Mouse (Mus musculus) E14TG2a.4 (cell line): ENCODE results near the gene Rpl38.

Source experiments
- CTCF ChIP-seq: conservative IDR thresholded peaks from 2 replicates; pipeline ENCODE4 v1.5.1; 2014; ENCODE audit warnings: low read length
- NANOG ChIP-seq: IDR thresholded peaks from 2 replicates; pipeline ENCODE4 v1.6.1; 2014; ENCODE audit warnings: borderline replicate concordance, low read length, mixed read lengths
- POU5F1 ChIP-seq: IDR thresholded peaks from 2 replicates; pipeline ENCODE4 v1.6.1; 2014; ENCODE audit warnings: low read length, borderline replicate concordance

DNA sequence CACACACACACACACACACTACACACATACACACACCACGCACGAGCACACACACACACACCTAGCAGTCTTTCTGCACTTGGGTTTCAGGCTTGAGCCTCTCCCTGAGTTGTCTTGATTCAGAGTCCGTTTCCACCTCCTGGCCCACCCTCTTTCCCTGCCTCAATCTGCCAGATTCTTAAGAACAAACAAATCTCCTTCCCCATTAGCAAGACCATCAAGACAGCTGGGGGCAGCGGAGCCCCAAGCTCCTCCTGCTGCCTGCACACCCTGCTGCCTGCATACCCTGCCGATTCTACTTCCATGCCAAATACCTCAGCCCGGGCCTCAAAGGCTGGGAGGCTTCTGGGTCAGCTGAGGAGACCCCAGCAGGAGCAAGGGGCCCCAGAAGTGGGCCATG lies 27.7 kb upstream of the Rpl38 start:
- TF ChIP-seq CTCF (no peak), NANOG (no peak), POU5F1 (no peak)
